Mouse (Mus musculus) monocyte, adult 5-6 weeks (primary cell): ENCODE results near the gene Cpeb3. TPM values are rescaled to one million over a fixed set of nuclear protein-coding genes. Genes with fewer than 3 reads are reported as not detected.
"Not testable (repeated sequence)": the region's sequence is repeated elsewhere in the genome, so short reads cannot be mapped to it uniquely, and the experiment has no call there.

Experiments used
- ATAC-seq: fragments of 153-309, 156-312 bp; replicated peaks from 2 replicates; pipeline ENCODE4 v1.8.0; 2017; ENCODE audit warnings: mild to moderate bottlenecking; ENCODE audit not compliant: low TSS enrichment, insufficient number of reproducible peaks, severe bottlenecking, poor library complexity, low FRiP score
- total RNA-seq: library from RNA; stranded (forward); fragments of 200-1000, 200-491, 200-594 nt; gene quantifications from 3 replicates; pipeline ENCODE4 v1.2.3, GENCODE M21; 2017

The Cpeb3 gene
- total RNA-seq = 0.86 to 3.3 TPM (median 3.1 TPM) in 3 replicates

DNA sequence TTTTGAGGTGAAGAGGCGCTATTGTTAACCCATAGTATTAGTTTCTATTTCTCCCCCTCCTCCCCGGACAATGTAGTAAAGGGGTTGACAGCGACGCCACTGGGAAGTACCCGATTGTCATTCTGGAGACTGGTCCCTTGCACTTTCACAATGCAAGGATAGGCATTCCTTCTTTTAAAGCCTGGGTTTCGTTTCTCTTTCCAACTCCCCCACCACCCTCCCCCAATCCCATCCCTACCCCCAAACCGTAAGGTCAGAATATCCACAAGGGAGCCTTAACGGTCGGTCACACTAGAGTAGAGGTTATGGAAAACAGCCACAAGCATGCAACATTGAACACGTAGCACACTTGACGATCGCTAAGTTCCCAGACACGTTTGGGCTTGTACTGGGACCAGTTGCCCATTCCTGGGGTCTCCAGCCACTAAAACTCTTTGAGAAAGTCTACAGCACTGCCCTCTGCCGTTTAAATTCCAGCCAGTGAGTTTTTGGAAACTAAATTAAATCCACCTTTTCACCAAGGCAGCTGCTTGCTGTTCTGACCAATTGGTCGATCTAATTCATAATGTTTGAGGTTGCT is at the start of gene Cpeb3:
Gene Cpeb3, minus strand, starts transcription at position 426 of the 580 bp plus-strand sequence.
- ATAC-seq = no peak

DNA sequence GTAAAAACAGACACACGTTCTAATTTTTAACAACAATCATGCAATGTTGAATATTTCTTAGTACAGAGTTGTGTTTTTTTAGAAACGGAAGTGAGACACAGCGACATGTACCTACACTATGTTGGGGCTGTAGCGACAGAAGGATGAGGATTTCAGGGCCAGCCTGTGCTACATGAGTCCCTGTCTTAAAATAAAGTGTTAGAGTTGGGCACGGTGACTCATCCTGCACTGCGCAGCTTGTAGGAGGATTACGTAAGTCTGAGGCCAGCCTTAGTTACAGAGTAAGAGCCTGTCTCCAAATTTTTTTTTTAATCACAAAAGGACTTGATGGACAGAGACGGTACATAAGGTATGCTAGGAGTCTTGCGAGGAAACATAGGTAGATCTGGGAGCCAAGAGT is 46.9 kb upstream of the Cpeb3 start:
- no peak for ATAC-seq

DNA sequence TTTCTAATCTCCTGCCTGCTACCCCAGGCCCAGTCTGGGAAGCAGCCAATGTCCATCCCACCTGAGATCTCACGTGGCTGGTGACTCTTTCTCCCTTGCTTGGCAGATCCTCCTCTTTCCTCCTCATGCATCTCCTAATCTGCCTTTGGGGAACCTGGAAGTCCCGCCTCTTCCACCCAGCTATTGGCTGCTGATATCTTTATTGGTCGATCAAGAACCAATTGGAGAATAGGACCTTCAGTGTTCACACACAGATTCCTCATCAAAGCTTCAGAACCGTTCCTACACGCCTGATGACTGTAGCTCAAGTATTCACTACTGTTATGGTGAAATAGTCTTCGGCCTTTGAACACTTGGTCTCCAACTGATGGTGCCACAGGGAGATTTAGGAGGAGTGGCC is 43.7 kb upstream of the Cpeb3 start:
- ATAC-seq = no peak

DNA sequence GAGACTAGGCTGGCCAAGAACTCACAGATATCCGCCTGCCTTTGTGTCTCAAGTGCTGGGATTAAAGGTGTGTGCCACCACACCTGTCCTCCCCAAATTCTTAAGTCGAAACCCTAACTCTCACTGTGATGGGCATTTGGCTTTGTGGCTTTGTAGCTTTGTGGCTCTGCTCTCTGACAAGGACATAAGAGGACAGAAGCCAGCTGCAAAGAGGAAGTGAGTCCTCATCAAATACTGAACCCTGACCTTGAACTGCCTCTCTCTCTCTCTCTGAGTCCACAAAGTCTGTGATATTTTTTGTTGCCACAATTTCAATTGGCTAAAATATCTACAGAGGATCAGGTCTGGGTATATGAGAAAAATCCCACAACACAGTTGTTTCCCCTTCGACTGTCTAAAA is 39.8 kb upstream of the Cpeb3 start:
- no peak for ATAC-seq

DNA sequence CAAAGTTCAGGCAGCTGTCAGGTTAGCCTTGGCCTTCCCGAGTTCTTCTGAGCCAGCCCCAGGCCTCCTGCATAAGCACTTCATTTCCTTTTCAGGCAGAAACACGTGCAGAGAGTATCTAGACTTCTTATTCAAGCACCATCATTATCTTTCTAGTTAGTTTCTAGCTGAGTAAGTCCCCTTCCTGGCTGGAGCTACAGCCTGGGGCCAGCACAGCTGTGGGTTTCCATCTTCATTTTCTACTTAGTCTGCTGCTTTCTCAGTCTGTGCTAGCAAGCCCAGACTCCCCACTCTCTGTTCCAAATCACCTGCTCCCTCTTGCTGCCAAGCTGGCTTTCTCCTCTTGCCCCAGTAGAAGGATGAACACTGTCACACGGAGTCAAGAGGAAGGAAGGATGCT is 38.5 kb upstream of the Cpeb3 start:
- no peak for ATAC-seq

DNA sequence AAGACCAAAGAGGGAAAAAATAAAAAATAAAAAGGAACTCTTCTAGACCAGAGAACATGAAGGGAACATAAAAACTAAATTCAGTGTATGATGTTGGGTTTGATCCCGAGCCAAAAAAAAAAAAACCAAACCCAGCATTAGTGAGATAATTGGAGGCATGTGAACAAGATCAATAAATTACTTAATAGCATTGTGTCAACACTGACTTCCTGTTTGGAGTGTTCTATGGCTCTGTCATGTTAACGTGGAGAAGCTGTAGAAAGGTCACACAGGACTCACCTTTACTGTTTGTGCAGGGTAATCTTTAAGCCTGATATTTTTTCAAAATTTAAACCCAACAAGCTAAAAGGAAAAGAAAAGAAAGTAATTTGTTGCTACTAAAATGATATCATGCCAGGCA is 34.3 kb upstream of the Cpeb3 start:
- no peak for ATAC-seq

DNA sequence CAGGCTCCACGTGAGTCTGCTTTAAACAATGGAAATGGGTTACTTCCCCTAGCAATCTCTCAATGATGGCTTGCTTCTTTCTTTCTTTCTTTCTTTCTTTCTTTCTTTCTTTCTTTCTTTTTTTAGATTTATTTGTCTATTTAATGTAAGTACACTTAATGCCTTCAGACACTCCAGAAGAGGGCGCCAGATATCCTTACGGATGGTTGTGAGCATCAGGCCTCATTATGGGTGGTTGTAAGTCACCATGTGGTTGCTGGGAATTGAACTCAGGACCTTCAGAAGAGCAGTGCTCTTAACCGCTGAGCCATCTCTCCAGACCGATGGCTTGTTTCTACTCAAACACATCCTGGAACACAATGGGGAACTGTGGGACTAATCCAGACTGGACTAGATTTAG is 32.8 kb upstream of the Cpeb3 start:
- no peak for ATAC-seq

DNA sequence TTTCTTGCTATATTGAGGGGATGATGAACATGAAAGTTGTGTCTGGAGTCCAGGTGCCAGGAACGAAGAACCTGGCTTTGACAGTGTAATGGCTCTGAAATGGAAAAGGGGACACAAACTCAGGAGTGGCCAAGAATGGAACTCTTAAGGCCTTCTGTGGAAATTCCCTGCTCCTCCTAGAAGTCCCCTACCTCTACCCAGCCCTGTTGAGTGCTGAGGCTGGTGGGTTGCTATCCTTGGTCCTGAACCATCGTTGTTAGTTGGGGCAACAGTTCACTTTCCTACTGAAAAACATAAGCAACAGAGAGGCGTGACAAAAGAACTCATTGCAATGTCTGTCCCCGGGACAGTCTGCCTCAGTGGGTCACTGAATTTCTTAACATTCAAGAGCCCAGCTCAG is 30.7 kb upstream of the Cpeb3 start:
- no peak for ATAC-seq

DNA sequence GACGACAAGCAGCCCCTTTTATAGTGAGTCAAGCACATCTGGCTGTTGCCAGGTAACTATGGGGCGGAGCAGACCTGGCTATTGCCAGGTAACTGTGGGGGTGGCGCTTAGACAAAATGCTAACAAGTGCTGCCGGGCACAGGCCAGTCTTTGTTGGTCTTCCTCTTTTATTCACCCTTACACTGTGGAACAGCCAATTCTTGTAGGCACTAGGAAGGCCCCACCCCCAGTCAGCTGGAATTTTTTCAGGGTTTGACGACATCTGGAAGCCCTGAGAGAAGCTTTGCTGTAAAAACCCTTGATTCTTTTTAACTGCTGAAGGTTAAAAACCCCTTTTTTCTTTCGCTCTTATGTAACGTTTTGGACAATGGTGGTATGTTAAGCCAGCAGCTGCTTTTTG is 30.2 kb upstream of the Cpeb3 start:
- no peak for ATAC-seq

DNA sequence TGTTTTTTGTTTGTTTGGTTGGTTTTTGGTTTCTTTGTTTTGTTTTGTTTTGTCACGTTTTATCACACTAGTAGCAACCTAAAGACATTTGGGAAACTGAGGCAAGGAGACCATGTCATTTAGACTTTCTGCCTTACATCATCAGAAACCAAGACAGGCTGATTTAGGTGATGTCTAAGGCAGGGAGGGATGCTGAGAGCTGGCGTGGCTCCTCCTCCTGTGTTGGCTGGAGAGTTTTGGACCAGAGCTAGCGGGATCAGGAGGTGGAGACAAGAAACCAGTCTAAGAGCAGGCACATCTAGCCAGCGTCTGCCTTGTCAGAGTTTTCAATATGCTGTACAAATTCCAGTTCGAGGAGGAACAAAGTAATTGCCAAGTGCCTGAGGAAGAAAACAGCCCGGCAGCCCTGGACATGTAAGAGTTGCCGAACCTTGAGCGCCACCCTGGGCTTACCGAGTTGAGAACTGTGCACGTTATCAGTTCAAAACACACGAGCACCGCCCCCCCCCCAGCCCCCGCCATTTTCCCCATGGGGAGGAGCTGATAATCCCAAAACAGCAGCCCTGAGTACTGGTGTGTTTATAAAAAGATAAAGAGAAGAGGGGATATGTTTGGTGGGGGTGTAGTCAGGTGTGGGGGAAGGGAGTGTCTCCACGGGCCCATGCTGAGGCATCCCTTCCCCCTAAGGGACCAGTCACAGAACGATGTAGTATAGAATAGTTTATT is 29.5 kb upstream of the Cpeb3 start:
- ATAC-seq = no peak

DNA sequence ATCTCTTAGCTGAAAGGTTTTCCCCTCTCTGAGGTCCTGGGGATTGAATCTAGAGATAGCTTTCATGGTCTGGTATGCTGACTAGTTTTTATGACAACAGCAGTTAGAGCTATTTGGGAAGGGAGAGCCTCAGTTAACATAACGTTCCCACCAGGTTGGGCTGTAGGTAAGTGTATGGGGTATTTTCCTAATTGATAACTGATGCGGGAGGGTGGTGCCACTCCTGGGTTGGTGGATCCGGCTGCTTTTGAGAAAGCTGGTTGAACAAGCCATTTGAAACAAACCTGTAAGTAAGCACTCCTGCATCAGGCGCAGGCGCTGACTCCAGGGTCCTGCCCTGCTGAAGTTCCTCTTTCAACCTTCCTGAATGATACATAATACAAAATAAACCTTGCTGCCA is 28.9 kb upstream of the Cpeb3 start:
- no peak for ATAC-seq

DNA sequence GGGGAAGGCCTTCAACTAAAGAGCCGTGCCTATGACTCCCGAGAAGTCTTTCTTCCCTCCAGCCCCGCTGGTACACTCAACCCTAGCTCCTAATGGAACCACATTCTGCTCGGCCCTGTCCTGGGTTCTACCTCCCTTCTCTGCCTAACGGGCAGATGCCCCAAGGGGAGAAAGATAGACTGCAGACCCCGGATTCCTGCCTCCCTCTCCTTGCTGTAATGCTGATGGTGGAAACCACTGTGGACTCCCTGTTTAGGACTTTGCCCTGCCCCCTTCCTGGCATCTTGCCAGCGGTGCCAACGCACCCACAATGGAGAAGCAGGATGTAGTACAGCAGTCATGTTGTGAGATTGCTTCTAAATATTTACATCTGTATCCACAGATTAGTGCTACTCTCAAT is 27.4 kb upstream of the Cpeb3 start:
- no peak for ATAC-seq

DNA sequence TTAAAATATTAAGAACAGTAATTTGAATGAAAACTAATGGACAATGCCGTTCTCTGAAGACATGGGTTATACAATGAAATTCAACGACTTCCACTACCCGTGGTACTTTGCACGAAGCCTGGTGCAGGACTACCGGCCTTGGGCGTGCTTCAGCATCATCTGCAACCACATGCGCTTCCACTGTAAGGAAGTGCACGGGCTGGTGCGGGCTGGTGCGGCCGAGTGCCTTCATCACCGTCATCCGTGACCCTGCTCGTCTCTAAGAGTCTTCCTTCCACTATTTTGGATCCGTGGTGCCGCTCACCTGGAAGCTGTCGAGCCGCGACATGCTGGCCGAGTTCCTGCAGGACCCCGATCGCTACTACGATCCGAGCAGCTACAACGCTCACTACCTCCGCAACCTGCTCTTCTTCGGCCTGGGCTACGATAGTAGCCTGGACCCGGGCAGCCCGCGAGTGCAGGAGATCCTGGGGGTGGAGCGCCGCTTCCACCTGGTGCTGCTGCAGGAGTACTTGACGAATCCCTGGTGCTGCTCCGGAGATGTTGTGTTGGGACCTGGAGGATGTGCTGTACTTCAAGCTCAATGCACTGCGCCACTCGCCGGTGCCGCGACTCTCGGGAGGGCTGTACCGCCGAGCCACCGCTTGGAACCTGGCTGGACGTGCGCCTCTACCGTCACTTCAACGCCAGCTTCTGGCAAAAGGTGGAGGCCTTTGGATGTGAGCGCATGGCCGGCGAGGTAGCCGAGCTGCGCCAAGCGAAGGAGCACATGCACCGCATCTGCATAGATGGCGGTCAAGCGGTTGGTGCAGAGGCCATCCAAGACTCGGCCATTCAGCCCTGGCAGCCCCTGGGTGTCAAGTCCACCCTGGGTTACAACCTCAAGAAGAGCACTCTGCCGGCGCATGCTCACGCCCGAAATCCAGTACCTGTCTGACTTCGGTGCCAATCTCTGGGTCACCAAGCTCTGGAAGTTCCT is 25.4 kb upstream of the Cpeb3 start:
- no peak for ATAC-seq

DNA sequence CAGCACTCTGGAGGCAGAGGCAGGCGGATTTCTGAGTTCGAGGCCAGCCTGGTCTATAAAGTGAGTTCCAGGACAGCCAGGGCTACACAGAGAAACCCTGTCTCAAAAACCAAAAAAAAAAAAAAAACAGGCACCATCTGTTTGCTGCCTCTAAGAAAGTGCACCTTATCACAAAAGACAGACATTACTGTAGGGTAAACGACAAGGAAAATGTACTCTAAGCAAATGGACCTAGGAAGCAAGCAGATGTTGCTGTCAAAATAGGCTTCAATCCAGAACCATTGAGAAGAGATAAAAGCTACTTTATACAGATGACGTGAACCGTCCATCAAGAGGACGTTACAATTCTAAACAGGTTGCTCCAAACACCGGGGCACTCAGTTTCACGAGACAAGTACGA is 24.2 kb upstream of the Cpeb3 start:
- not testable (repeated sequence) for ATAC-seq

DNA sequence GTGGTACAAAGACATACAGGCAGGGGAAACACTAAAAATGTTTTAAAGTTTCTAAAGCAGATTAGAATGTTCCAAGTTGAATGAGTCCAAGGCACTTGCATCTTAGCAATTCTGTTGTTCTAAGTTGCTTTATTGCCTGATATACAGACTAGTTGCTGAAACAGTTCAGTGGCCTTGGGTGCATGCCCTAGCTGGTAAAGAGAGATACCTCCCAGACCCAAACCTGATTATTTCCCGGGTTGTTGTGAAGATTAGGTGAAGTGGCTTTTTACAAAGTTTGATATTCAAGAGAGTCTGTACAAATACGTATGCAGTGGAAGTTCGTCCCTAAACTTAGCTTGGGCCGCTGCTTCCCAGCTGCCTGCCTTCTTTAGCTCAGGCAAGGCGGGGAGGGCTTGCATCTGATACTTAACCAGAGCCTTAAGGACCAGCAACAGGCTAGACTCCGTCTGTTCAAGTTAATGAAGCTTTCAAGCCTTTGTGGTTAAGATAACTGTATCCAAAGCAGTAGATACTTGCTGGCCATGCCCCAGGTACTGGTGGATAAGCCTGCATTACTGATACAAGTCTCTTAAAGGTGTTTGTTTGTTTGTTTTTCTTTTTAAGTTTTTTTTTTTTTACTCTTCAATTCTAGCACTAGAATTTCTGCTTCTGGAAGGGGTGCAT is 16.9 kb upstream of the Cpeb3 start:
- no peak for ATAC-seq

DNA sequence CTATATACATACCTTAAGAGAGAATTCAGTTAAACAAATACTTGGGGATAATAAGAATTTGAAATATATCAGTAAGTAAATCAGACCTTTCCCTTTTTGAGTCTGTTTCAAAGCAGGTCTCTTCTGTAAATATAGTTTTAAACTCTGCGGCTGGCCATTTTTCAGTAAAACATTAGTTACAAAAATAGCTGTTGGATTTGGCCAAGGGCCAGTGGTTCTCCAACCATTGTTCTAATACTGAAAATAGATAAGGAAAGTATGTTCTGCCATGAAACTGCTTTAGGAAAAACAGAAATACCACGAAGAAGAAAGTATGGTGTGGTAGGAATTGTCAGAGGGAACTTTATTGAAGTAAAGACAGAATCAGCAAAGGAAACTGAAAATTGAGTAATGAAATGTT is 6.3 kb upstream of the Cpeb3 start:
- ATAC-seq = no peak

DNA sequence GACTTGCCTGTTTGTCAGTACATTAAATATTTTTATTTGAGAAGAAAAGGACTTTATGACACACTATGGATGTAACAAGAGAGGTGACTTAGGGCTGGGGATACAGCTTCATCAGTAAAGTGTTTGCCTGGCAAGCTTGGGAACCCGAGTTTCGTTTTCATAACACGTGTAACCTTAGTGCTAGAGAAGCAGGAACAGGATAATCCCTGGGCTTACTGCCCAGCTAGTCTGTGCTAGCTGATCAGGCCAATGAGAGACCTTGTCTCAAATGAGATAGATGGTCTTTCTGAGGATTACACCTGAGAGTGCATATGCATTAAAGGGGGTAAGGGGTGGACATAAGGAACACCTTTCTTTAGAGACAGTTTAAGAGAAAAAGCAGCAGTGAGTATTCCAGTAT is 3.0 kb upstream of the Cpeb3 start:
- no peak for ATAC-seq

DNA sequence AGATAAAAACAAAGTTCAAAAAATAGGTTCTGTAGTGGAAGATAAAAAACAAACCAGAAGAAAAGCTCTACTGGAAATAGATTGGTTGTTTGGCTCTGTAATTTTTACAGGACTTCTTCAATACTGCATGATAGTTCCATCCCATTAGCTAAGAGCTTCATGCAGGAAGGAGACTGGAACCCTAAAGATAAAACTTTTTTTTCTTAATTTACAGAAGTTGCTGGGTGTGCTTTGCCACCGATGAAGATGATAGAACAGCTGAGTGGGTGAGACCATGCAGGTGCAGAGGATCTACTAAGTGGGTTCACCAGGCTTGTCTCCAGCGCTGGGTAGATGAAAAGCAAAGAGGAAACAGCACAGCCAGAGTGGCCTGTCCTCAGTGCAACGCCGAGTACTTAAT is 2.1 kb upstream of the Cpeb3 start:
- no peak for ATAC-seq

DNA sequence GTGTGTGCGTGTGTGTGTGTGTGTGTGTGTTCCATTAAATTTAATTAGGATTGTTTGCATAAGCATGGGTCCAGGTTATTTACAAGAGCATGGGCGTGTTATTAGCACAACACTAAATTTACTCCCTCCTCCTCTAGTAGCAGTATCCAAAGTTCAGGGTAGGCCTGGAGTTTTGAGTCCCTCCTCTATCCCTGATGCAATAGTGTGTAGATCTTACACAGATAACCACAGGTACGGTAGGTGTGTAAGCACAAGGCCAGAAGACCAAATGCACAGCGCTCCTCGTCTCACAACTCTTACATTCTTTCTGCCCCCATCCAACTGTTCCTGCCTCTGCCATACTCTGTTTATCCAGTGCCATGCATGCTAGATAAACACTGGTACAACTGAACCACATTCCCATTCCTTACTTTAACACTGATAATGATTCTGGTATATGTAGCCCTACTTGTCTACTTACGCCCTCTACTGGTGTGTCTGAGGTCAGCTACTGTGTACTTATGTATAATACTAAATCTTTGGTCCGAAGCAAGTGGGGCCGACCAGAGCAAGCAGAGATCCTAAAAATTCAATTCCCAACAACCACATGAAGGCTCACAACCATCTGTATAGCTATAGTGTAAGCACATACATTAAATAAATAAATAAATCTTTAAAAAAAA is 1.2 kb upstream of the Cpeb3 start:
- no peak for ATAC-seq
